Mouse (Mus musculus): ENCODE results near the gene Sdhaf1. TPM values are rescaled to one million over a fixed set of nuclear protein-coding genes. Genes with fewer than 3 reads are reported as not detected.

Sdhaf1 gene
- total RNA-seq (2014; rRNA removed; ENCODE audit: low replicate concordance) (15.8 and 16.5 TPM in 2 replicates), polyA plus RNA-seq (2015; fragmentation: Nextera tagmentation; extraction: Ambion mirVana) (23.2 and 23.3 TPM in 2 replicates)

DNA sequence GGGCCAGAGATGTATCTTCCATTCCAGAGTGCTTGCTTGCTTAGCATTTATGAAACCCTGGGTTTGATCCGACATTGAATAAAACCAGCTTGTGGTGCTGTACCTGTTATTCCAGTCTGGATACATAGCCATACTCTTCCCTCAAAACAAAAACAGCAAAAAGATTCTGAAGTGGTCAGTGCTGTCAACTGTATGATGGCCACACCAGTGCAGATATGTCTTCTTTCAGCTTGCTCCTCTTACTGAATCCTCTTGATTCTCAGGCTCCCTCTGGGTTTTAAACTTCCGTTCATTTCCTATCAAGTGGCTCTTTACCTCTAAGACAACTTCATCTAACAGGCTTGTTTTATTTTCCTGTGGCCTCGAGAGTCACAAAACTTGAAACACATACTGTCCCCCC is at the start of gene Sdhaf1:
Gene Sdhaf1 (minus strand): TSS at position 101 of the 400 bp plus-strand sequence.
- WGBS = 64% methylated on average over 3 of the region's 3 CpGs
- H3K9ac ChIP-seq (replicated peaks; ENCODE audit: low read depth, low read length) = peak within 1 kb of the TSS; percentile 37; the same call in 1 of the 2 replicates
- H3K27me3 ChIP-seq (ENCODE audit: control insufficient read depth, insufficient read depth, low read length) = no peaks in the 10 kb centered on the region
- DNase-seq (ENCODE audit: low spot score) (no peak), ATAC-seq (ENCODE audit: insufficient read depth, low read depth) (no peak)
- H3K4me3 ChIP-seq (ENCODE audit: low read depth, low read length) = peak within 1 kb of the TSS; percentile 80
- TF ChIP-seq EP300 (IDR thresholded peaks at IDR 0.05; ENCODE audit: low read depth) (no peak), CTCF (IDR thresholded peaks at IDR 0.05; ENCODE audit: low read depth) (no peak)
- H3K4me1 ChIP-seq (ENCODE audit: control insufficient read depth, insufficient read depth) = peaks cover 11% of the 10 kb centered on the region
- H3K4me2 ChIP-seq (ENCODE audit: low read depth, low read length) = peak within 1 kb of the TSS; percentile 84
- H3K9me3 ChIP-seq (replicated peaks; ENCODE audit: control insufficient read depth, low read length) = no peaks in the 10 kb centered on the region
- H3K27ac ChIP-seq (ENCODE audit: low read depth) = peak within 1 kb of the TSS; percentile 91
- H3K36me3 ChIP-seq (replicated peaks; ENCODE audit: control insufficient read depth, insufficient read depth, low read length) = no peaks in the 10 kb centered on the region

DNA sequence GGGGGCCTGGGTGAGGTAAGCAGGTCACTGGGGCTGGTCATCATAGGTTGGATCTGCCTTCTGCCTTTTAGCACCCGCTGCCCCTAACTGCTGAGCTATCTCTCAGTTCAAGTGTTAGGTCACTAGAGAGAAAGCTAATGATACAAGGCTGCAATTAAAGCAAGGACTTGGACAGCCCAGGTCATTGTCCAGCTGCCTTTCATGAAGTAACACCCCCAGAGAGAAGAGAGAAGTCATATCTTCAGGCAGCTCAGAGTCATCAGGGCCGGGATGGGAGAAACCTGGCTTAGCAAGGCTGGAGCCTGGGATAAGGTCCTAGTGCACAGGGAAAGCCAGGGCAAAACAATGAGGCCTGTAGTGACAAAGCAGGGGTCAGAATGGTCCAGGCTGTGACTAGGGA is 43.8 kb upstream of the Sdhaf1 start:
- 46% methylated on average over 2 of the region's 2 CpGs for WGBS
- Histone ChIP-seq H3K27ac (ENCODE audit: low read depth) (no peak overlapping the region), H3K9me3 (replicated peaks; ENCODE audit: control insufficient read depth, low read length) (no peaks in the 10 kb centered on the region), H3K27me3 (ENCODE audit: control insufficient read depth, insufficient read depth, low read length) (peaks cover 14% of the 10 kb centered on the region; the same call in 1 of the 2 replicates), H3K36me3 (replicated peaks; ENCODE audit: control insufficient read depth, insufficient read depth, low read length) (no peaks in the 10 kb centered on the region), H3K4me2 (ENCODE audit: low read depth, low read length) (no peak overlapping the region), H3K4me3 (ENCODE audit: low read depth, low read length) (no peak overlapping the region), H3K4me1 (ENCODE audit: control insufficient read depth, insufficient read depth) (no peaks in the 10 kb centered on the region), H3K9ac (replicated peaks; ENCODE audit: low read depth, low read length) (no peak overlapping the region)
- TF ChIP-seq EP300 (IDR thresholded peaks at IDR 0.05; ENCODE audit: low read depth) (no peak), CTCF (IDR thresholded peaks at IDR 0.05; ENCODE audit: low read depth) (no peak)
- ATAC-seq (ENCODE audit: insufficient read depth, low read depth) = no peak
- no peak for DNase-seq (ENCODE audit: low spot score)

DNA sequence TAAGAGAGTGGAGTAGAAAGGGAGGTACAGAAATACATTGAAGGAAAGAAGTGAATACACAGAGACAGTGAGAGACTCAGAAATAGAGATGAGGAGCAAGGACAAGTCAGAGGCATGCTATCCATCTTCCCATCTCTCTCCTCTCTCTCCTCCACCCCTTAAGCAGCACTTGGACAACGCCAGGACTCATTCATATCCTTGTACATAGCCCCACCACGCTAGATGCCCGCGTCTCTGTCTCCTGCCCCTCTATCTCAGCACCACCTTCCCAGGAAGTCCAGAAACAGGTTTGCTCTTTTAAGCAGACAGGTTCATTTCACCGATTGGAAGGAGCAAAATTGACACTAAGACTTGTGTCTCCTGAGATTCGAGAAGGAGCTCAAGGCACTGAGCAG is 39.6 kb upstream of the Sdhaf1 start:
- Histone ChIP-seq H3K4me1 (ENCODE audit: control insufficient read depth, insufficient read depth) (no peaks in the 10 kb centered on the region), H3K9me3 (replicated peaks; ENCODE audit: control insufficient read depth, low read length) (no peaks in the 10 kb centered on the region), H3K4me3 (ENCODE audit: low read depth, low read length) (peak overlapping the region; percentile 72), H3K9ac (replicated peaks; ENCODE audit: low read depth, low read length) (peak overlapping the region; percentile 62), H3K36me3 (replicated peaks; ENCODE audit: control insufficient read depth, insufficient read depth, low read length) (no peaks in the 10 kb centered on the region), H3K4me2 (ENCODE audit: low read depth, low read length) (peak overlapping the region; percentile 93), H3K27me3 (ENCODE audit: control insufficient read depth, insufficient read depth, low read length) (peaks cover 17% of the 10 kb centered on the region; the same call in 1 of the 2 replicates), H3K27ac (ENCODE audit: low read depth) (no peak overlapping the region)
- no peak for ATAC-seq (ENCODE audit: insufficient read depth, low read depth)
- WGBS = 61% methylated on average over 6 of the region's 6 CpGs
- TF ChIP-seq EP300 (IDR thresholded peaks at IDR 0.05; ENCODE audit: low read depth) = no peak
- no peak for TF ChIP-seq CTCF (IDR thresholded peaks at IDR 0.05; ENCODE audit: low read depth)
- DNase-seq (ENCODE audit: low spot score) = no peak

DNA sequence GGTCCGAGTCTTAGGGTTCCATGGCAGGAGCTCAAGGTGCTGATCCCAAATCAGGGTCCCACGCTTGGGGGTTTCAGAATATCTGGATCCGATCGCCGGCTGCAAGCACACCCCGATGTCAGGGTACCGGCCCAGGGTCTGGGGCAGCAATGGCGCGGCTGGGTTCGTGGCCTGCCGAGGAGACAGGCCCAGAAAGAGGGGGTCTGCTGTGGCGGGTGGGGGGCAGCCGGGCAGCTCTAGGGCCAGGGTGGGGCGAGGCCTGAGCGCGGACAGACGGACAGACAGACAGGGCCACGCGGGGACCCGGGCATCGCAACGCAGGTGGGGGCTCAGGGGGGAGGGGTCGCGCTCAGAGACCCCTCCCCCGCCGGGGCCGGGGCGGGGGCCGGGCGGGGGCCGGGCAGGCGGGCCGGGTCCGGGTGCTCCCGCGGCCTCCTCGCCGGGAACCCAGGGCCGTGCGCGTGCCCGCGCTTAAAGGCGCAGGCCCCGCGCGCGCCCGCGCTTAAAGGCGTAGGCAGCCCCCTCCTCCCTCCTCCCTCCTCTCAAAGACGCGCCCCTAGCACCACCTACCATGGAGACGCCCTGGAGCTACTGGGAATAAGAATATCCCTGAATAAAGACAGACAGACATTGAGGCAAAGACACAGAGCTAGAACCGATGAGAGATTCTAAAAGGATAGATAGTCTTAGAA is 39.1 kb upstream of the Sdhaf1 start, which contains the start of gene Lrfn3:
Gene Lrfn3 (minus strand): TSS at position 121 of the 692 bp plus-strand sequence.
- H3K27ac ChIP-seq (ENCODE audit: low read depth) = no peak within 1 kb of the TSS
- H3K4me1 ChIP-seq (ENCODE audit: control insufficient read depth, insufficient read depth) = no peaks in the 10 kb centered on the region
- peaks cover 17% of the 10 kb centered on the region; the same call in 1 of the 2 replicates for H3K27me3 ChIP-seq (ENCODE audit: control insufficient read depth, insufficient read depth, low read length)
- no peaks in the 10 kb centered on the region for H3K9me3 ChIP-seq (replicated peaks; ENCODE audit: control insufficient read depth, low read length)
- peak within 1 kb of the TSS; percentile 72 for H3K4me3 ChIP-seq (ENCODE audit: low read depth, low read length)
- peak within 1 kb of the TSS; percentile 93 for H3K4me2 ChIP-seq (ENCODE audit: low read depth, low read length)
- H3K9ac ChIP-seq (replicated peaks; ENCODE audit: low read depth, low read length) = peak within 1 kb of the TSS; percentile 62
- no peak for TF ChIP-seq EP300 (IDR thresholded peaks at IDR 0.05; ENCODE audit: low read depth)
- TF ChIP-seq CTCF (IDR thresholded peaks at IDR 0.05; ENCODE audit: low read depth) = no peak
- ATAC-seq (ENCODE audit: insufficient read depth, low read depth) (peak; percentile 33; the same call in 1 of the 2 replicates), DNase-seq (ENCODE audit: low spot score) (no peak)
- WGBS = under 1% methylated on average over 50 of the region's 55 CpGs
- no peaks in the 10 kb centered on the region for H3K36me3 ChIP-seq (replicated peaks; ENCODE audit: control insufficient read depth, insufficient read depth, low read length)

- H3K4me1 ChIP-seq (ENCODE audit: control insufficient read depth, insufficient read depth) = no peaks in the 10 kb centered on the region
- no peak overlapping the region for H3K27ac ChIP-seq (ENCODE audit: low read depth)
- no peak overlapping the region for H3K9ac ChIP-seq (replicated peaks; ENCODE audit: low read depth, low read length)
- 87% methylated on average over 17 of the region's 17 CpGs for WGBS
- no peaks in the 10 kb centered on the region for H3K9me3 ChIP-seq (replicated peaks; ENCODE audit: control insufficient read depth, low read length)
- ATAC-seq (ENCODE audit: insufficient read depth, low read depth) = no peak
- TF ChIP-seq CTCF (IDR thresholded peaks at IDR 0.05; ENCODE audit: low read depth) (no peak), EP300 (IDR thresholded peaks at IDR 0.05; ENCODE audit: low read depth) (no peak)
- H3K4me3 ChIP-seq (ENCODE audit: low read depth, low read length) = no peak overlapping the region
- no peak for DNase-seq (ENCODE audit: low spot score)
- no peaks in the 10 kb centered on the region for H3K36me3 ChIP-seq (replicated peaks; ENCODE audit: control insufficient read depth, insufficient read depth, low read length)
- H3K27me3 ChIP-seq (ENCODE audit: control insufficient read depth, insufficient read depth, low read length) = peaks cover 15% of the 10 kb centered on the region; the same call in 1 of the 2 replicates
- H3K4me2 ChIP-seq (ENCODE audit: low read depth, low read length) = no peak overlapping the region
These were observed 36.3 kb upstream of the Sdhaf1 start for GRCm38 (mm10) chr7:30360028-30360427.
